Mouse (Mus musculus) frontal cortex, postnatal 36 days (tissue): ENCODE measurements at regions not wholly inside any gene's neighbourhood (a gene's known extent, or its start where the extent isn't known, plus 50 kb on each side); places are given as distances from the start of the nearest gene placed in this dataset.

Experiments
- DNase-seq, 2 experiments: peaks; one replicate each; pipeline ENCODE4 v3.0.0; 2022; ENCODE audit warnings: low spot score in 2 of 2

GRCm38 (mm10) chr16:5538836-5539510 lies 283.2 kb upstream of the Eef2kmt start:
- peak in 1 of 2 experiments; percentile 33 for DNase-seq

- DNase-seq: no peak
Observed at GRCm38 (mm10) chr16:5537286-5538204, 281.8 kb upstream of the Eef2kmt start.

GRCm38 (mm10) chr16:5536515-5536972 lies 280.8 kb upstream of the Eef2kmt start:
- DNase-seq: no peak

- DNase-seq: no peak
Observed at GRCm38 (mm10) chr16:5535414-5535813, 279.6 kb upstream of the Eef2kmt start.

- DNase-seq: peak; percentile 53 to 60
Observed at GRCm38 (mm10) chr16:5534862-5535261, 279.1 kb upstream of the Eef2kmt start.

GRCm38 (mm10) chr16:5534385-5534784 lies 278.6 kb upstream of the Eef2kmt start:
- no peak for DNase-seq

GRCm38 (mm10) chr16:5532281-5532680 lies 276.5 kb upstream of the Eef2kmt start:
- DNase-seq: no peak

- no peak for DNase-seq
Observed at GRCm38 (mm10) chr16:5529823-5530222, 274.0 kb upstream of the Eef2kmt start.

- no peak for DNase-seq
Observed at GRCm38 (mm10) chr16:5527936-5528335, 272.2 kb upstream of the Eef2kmt start.

- no peak for DNase-seq
Observed at GRCm38 (mm10) chr16:5524375-5524774, 268.6 kb upstream of the Eef2kmt start.

- no peak for DNase-seq
Observed at GRCm38 (mm10) chr16:5523402-5524021, 267.7 kb upstream of the Eef2kmt start.

- DNase-seq: peak in 1 of 2 experiments; percentile 11
Observed at GRCm38 (mm10) chr16:5517746-5518145, 262.0 kb upstream of the Eef2kmt start.

- no peak for DNase-seq
Observed at GRCm38 (mm10) chr16:5515867-5516266, 260.1 kb upstream of the Eef2kmt start.

GRCm38 (mm10) chr16:5507261-5507660 lies 251.5 kb upstream of the Eef2kmt start:
- no peak for DNase-seq

GRCm38 (mm10) chr16:5501961-5502360 lies 246.2 kb upstream of the Eef2kmt start:
- DNase-seq: no peak

- DNase-seq: no peak
Observed at GRCm38 (mm10) chr16:5496051-5496685, 240.4 kb upstream of the Eef2kmt start.

- no peak for DNase-seq
Observed at GRCm38 (mm10) chr16:5493352-5493751, 237.6 kb upstream of the Eef2kmt start.

GRCm38 (mm10) chr16:5487259-5487658 lies 231.5 kb upstream of the Eef2kmt start:
- DNase-seq: no peak

- DNase-seq: no peak
Observed at GRCm38 (mm10) chr16:5483337-5483736, 227.6 kb upstream of the Eef2kmt start.

- DNase-seq: peak; percentile 39
Observed at GRCm38 (mm10) chr16:5480148-5480547, 224.4 kb upstream of the Eef2kmt start.

GRCm38 (mm10) chr16:5478970-5479369 lies 223.2 kb upstream of the Eef2kmt start:
- DNase-seq: no peak

GRCm38 (mm10) chr16:5471321-5471720 lies 215.5 kb upstream of the Eef2kmt start:
- DNase-seq: peak; percentile 35 to 50
